Mouse (Mus musculus) cerebellum, adult 11 months (tissue): Measurements from ENCODE around the gene Spata17.
"Not testable (repeated sequence)": the region's sequence is repeated elsewhere in the genome, so short reads cannot be mapped to it uniquely, and the experiment has no call there.

Experiments used
- DNase-seq: peaks from one replicate; pipeline ENCODE4 v3.0.0; 2022

Gene Spata17

GRCm38 (mm10) chr1:187170361-187170760 lies 44.9 kb downstream of the Spata17 start:
- DNase-seq = no peak

- no peak for DNase-seq
Measured at GRCm38 (mm10) chr1:187169646-187170045, 45.6 kb downstream of the Spata17 start.

GRCm38 (mm10) chr1:187163571-187163970 lies 51.7 kb downstream of the Spata17 start:
- DNase-seq = no peak

- DNase-seq = no peak
Measured at GRCm38 (mm10) chr1:187155658-187156057, 59.6 kb downstream of the Spata17 start.

- no peak for DNase-seq
Measured at GRCm38 (mm10) chr1:187153681-187154080, 61.6 kb downstream of the Spata17 start.

- no peak for DNase-seq
Measured at GRCm38 (mm10) chr1:187152571-187152970, 62.7 kb downstream of the Spata17 start.

- DNase-seq = no peak
Measured at GRCm38 (mm10) chr1:187142984-187143383, 72.3 kb downstream of the Spata17 start.

- DNase-seq = peak; percentile 26
Measured at GRCm38 (mm10) chr1:187137426-187137825, 77.8 kb downstream of the Spata17 start.

GRCm38 (mm10) chr1:187135887-187136286 lies 79.4 kb downstream of the Spata17 start:
- no peak for DNase-seq

GRCm38 (mm10) chr1:187133841-187134240 lies 81.4 kb downstream of the Spata17 start:
- no peak for DNase-seq

- DNase-seq = no peak
Measured at GRCm38 (mm10) chr1:187132348-187132747, 82.9 kb downstream of the Spata17 start.

GRCm38 (mm10) chr1:187127548-187127947 lies 87.7 kb downstream of the Spata17 start:
- not testable (repeated sequence) for DNase-seq

- DNase-seq = no peak
Measured at GRCm38 (mm10) chr1:187125733-187126132, 89.5 kb downstream of the Spata17 start.

GRCm38 (mm10) chr1:187124967-187125366 lies 90.3 kb downstream of the Spata17 start:
- no peak for DNase-seq

GRCm38 (mm10) chr1:187119300-187119699 lies 96.0 kb downstream of the Spata17 start:
- no peak for DNase-seq

- DNase-seq = no peak
Measured at GRCm38 (mm10) chr1:187118108-187118507, 97.2 kb downstream of the Spata17 start.

GRCm38 (mm10) chr1:187113716-187114115 lies 101.5 kb downstream of the Spata17 start:
- no peak for DNase-seq

- DNase-seq = no peak
Measured at GRCm38 (mm10) chr1:187102130-187102529, 113.1 kb downstream of the Spata17 start.

GRCm38 (mm10) chr1:187101202-187101601 lies 114.1 kb downstream of the Spata17 start:
- no peak for DNase-seq

GRCm38 (mm10) chr1:187100624-187101023 lies 114.6 kb downstream of the Spata17 start:
- no peak for DNase-seq

- DNase-seq = no peak
Measured at GRCm38 (mm10) chr1:187098285-187098684, 117.0 kb downstream of the Spata17 start.

GRCm38 (mm10) chr1:187092546-187092945 lies 122.7 kb downstream of the Spata17 start:
- no peak for DNase-seq

- DNase-seq = no peak
Measured at GRCm38 (mm10) chr1:187088660-187089395, 126.4 kb downstream of the Spata17 start.

GRCm38 (mm10) chr1:187086027-187086426 lies 129.2 kb downstream of the Spata17 start:
- no peak for DNase-seq

- no peak for DNase-seq
Measured at GRCm38 (mm10) chr1:187077352-187077751, 137.9 kb downstream of the Spata17 start.
